ENCODE assay signal across 9 mouse cellular contexts in genomic region chrX:153831951-153832561, GRCm38 (mm10). TPM values are rescaled to one million over a fixed set of nuclear protein-coding genes. Genes with fewer than 3 reads are reported as not detected.
DNase-seq lines count a peak whose midpoint lies in the region; ATAC-seq and TF ChIP-seq lines count a peak whose summit lies in the region.
"Had no signal": no experiment of that assay in that cellular context is flagged by ENCODE, and none has a peak within 500 bp of the region (broad histone marks: within the 10 kb centered on the region; RNA-seq: fewer than 3 reads in every experiment).

TSS of gene Spin2c (plus strand) at chrX:153832225.

- CTCF ChIA-PET in Patski (lab: Charles Lee) = no interaction called here

- no peaks in the 10 kb centered on the region for H3K9me3 ChIP-seq in hindbrain, embryonic 15.5 days
- H3K9me3 ChIP-seq in lung, embryonic 16.5 days (ENCODE audit: control insufficient read depth, low read length) = no peaks in the 10 kb centered on the region

- WGBS in hindbrain, embryonic 15.5 days = 23% methylated on average over 23 of the region's 23 CpGs
- 8% methylated on average over 20 of the region's 23 CpGs for WGBS in lung, embryonic 16.5 days

- peak; percentile 12 for ATAC-seq in Patski
- peak; percentile 97 for ATAC-seq in hindbrain, embryonic 15.5 days (ENCODE audit: low FRiP score, low read depth)
- ATAC-seq in lung, embryonic 16.5 days (ENCODE audit: low read depth) = peak; percentile 94

- POLR2A ChIA-PET in Patski (lab: Charles Lee) = no interaction called here

- H3K4me3 ChIP-seq in hindbrain, embryonic 15.5 days = peak within 1 kb of the TSS; percentile 51
- H3K4me3 ChIP-seq in lung, embryonic 16.5 days (ENCODE audit: low read length) = peak within 1 kb of the TSS; percentile 58

- H3K4me1 ChIP-seq in hindbrain, embryonic 15.5 days (replicated peaks) = no peaks in the 10 kb centered on the region; the same call in 1 of the 2 replicates
- H3K4me1 ChIP-seq in lung, embryonic 16.5 days (replicated peaks; ENCODE audit: control insufficient read depth, insufficient read depth, low read length) = no peaks in the 10 kb centered on the region

- no peaks in the 10 kb centered on the region for H3K36me3 ChIP-seq in hindbrain, embryonic 15.5 days
- H3K36me3 ChIP-seq in lung, embryonic 16.5 days (ENCODE audit: control insufficient read depth, insufficient read depth, low read length) = no peaks in the 10 kb centered on the region

- TF ChIP-seq CTCF in Patski (IDR thresholded peaks at IDR 0.05) = no peak

- peak within 1 kb of the TSS; percentile 81 for H3K27ac ChIP-seq in hindbrain, embryonic 15.5 days (replicated peaks)
- 0 out of 2 replicates have a peak within 1 kb of the TSS, but pooled peaks have one; percentile 34 for H3K27ac ChIP-seq in lung, embryonic 16.5 days (ENCODE audit: low read length)

- in situ Hi-C loops in Patski (cut with MboI; ENCODE audit: low pct_unique_long_range_greater_than_20kb) = no loop called here

- no peak for DNase-seq in Patski (ENCODE audit: low read depth, low spot score)
- DNase-seq in cerebellum, adult 8-10 months = peak; percentile 39
- DNase-seq in frontal cortex, adult 2 months (ENCODE audit: extremely low spot score in 1 of 2, low spot score in 1 of 2) = peak; percentile 10 to 47
- peak; percentile 16 to 22 for DNase-seq in layer of hippocampus, postnatal 14 days (ENCODE audit: low spot score in 2 of 2)
- DNase-seq in retina, adult 2 months (ENCODE audit: low read depth, low spot score) = peak; percentile 2
- DNase-seq in urinary bladder, postnatal 14 days (ENCODE audit: low spot score) = peak; percentile 47

- H3K9ac ChIP-seq in hindbrain, embryonic 15.5 days = peak within 1 kb of the TSS; percentile 54
- peak within 1 kb of the TSS; percentile 67 for H3K9ac ChIP-seq in lung, embryonic 16.5 days (ENCODE audit: low read length)

- peak within 1 kb of the TSS; percentile 58 for H3K4me2 ChIP-seq in hindbrain, embryonic 15.5 days
- peak within 1 kb of the TSS; percentile 44 for H3K4me2 ChIP-seq in lung, embryonic 16.5 days (ENCODE audit: low read depth, low read length)

- peaks cover 18% of the 10 kb centered on the region for H3K27me3 ChIP-seq in Patski
- no peaks in the 10 kb centered on the region for H3K27me3 ChIP-seq in hindbrain, embryonic 15.5 days
- H3K27me3 ChIP-seq in lung, embryonic 16.5 days (ENCODE audit: control insufficient read depth, insufficient read depth, low read depth, low read length) = no peaks in the 10 kb centered on the region

RNA-seq across cellular contexts. Expression of gene Spin2c, which starts in this region (rescaled TPM):
- polyA plus RNA-seq in Patski (2021) = 0.22 TPM
- polyA plus RNA-seq in frontal cortex, adult 2 months (2012; rRNA removed) = 8.4 and 11.4 TPM in 2 replicates
- polyA plus RNA-seq in hindbrain, embryonic 15.5 days (2015; fragmentation: Nextera tagmentation; extraction: Ambion mirVana) = 25.5 and 28.5 TPM in 2 replicates
- 1 to 10 TPM; 5.7 to 9.3 TPM for total RNA-seq in layer of hippocampus, postnatal 14 days (2021)
- polyA plus RNA-seq in lung, embryonic 16.5 days (2015; fragmentation: Nextera tagmentation; extraction: Ambion mirVana) = 13.5 and 15.2 TPM in 2 replicates
- total RNA-seq: gastrocnemius, postnatal 36 days had no signal

Comparison
In these comparisons a context has a peak if more than half of its experiments do, and no peak if none do; other contexts are left out.
1. Peak in ATAC-seq in Patski; RNA of the gene not detected or under 1 TPM.
2. ATAC-seq: peak in every context shown above with its lines; median percentile 97 in hindbrain, embryonic 15.5 days; 94 in lung, embryonic 16.5 days; 12 in Patski.